Mouse (Mus musculus): ENCODE measurements around the gene Tmem52b. TPM values are rescaled to one million over a fixed set of nuclear protein-coding genes. Genes with fewer than 3 reads are reported as not detected.
A peak's percentile ranks its signal among the peaks of the same experiment; 100 is the strongest.
"Not testable (repeated sequence)": the region's sequence is repeated elsewhere in the genome, so short reads cannot be mapped to it uniquely, and the experiment has no call there.

The Tmem52b gene
- total RNA-seq (2018; cell fraction: chromatin; rRNA removed): not detected
- total RNA-seq (2018; cell fraction: cytosol; rRNA removed): under 1 TPM in 1 of 26 experiments, not detected in 25; 0.10 TPM
- total RNA-seq (2018; cell fraction: nucleus; rRNA removed): not detected
- polyA plus RNA-seq (2018): not detected in 3 replicates

DNA sequence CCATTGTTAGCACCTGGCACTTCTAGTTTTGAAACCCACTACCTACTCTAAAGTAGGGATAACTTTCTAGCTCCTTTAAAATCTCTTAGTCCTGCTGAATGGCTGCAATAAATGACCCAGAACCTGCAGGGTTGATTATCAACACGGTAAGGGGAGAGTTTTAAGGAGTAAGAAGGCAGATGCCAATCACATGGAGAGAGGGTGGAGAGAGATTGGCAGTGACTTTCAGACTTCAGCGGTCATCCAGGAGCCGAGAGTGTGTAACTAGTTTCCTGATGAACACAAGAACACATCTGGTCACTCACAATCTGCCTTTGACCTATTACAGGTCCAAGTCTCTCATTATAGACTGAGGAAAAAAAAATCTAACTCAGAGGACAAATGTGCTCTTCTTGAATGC lies at the start of gene Tmem52b:
Gene Tmem52b (plus strand): TSS at position 189 of the 400 bp plus-strand sequence.
- H3K4me3 ChIP-seq (ENCODE audit: inconsistent target): no peak within 1 kb of the TSS
- H3K36me3 ChIP-seq (ENCODE audit: inconsistent target): no peaks in the 10 kb centered on the region
- H3K79me2 ChIP-seq (ENCODE audit: inconsistent target): no peaks in the 10 kb centered on the region
- WGBS (ENCODE audit: missing documents): 65% methylated on average over 3 of the region's 3 CpGs
- no peak within 1 kb of the TSS for H3K27ac ChIP-seq

DNA sequence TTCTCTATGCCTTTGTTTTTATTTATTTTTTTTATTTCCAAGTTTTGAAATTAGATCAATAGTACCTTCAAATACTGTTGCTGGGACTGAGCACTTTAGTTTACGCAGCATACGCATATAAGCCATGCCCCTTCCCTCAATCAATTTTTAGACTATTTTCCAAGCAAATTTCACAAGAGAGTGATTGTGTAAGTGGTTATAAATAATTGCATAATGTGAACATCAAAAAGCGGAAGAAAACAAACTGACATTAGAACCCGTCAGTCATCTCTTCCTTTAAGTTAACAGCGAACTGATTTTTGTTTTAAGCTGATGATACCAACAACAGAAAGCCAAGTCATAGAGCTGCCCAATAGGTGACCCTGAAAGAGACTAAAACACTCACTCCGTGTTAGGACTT lies 41.0 kb upstream of the Tmem52b start:
- WGBS (ENCODE audit: missing documents): 15% methylated on average over 6 of the region's 6 CpGs
- H3K36me3 ChIP-seq (ENCODE audit: inconsistent target): peaks cover 11% of the 10 kb centered on the region
- H3K79me2 ChIP-seq (ENCODE audit: inconsistent target): peaks cover 7% of the 10 kb centered on the region; the same call in 1 of the 2 replicates
- H3K27ac ChIP-seq: peak overlapping the region; percentile 55
- peak overlapping the region; percentile 7; the same call in 1 of the 2 replicates for H3K4me3 ChIP-seq (ENCODE audit: inconsistent target)

DNA sequence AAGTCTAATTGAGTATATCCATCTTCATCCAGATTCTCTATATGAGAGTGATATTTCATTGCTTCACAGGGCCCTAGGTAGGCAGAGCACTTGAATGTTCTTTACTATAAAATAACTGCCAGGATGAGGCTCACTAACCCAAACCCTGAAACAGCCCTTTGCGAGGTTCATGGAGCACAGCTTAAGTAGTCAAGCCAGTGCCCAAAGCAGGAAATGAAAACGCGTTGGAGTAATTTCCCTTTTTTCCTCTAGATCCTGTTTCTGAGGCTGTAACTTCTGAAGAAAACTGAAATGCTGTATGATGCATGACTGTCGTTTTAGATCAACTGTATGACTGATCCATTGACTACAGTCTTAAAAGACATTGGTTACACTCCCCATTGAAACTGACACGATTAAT lies 39.7 kb upstream of the Tmem52b start:
- peak overlapping the region; percentile 56 for H3K27ac ChIP-seq
- H3K79me2 ChIP-seq (ENCODE audit: inconsistent target): peaks cover 7% of the 10 kb centered on the region; the same call in 1 of the 2 replicates
- H3K36me3 ChIP-seq (ENCODE audit: inconsistent target): no peaks in the 10 kb centered on the region; the same call in 1 of the 2 replicates
- H3K4me3 ChIP-seq (ENCODE audit: inconsistent target): no peak overlapping the region
- WGBS (ENCODE audit: missing documents): 6% methylated on average over 5 of the region's 5 CpGs

DNA sequence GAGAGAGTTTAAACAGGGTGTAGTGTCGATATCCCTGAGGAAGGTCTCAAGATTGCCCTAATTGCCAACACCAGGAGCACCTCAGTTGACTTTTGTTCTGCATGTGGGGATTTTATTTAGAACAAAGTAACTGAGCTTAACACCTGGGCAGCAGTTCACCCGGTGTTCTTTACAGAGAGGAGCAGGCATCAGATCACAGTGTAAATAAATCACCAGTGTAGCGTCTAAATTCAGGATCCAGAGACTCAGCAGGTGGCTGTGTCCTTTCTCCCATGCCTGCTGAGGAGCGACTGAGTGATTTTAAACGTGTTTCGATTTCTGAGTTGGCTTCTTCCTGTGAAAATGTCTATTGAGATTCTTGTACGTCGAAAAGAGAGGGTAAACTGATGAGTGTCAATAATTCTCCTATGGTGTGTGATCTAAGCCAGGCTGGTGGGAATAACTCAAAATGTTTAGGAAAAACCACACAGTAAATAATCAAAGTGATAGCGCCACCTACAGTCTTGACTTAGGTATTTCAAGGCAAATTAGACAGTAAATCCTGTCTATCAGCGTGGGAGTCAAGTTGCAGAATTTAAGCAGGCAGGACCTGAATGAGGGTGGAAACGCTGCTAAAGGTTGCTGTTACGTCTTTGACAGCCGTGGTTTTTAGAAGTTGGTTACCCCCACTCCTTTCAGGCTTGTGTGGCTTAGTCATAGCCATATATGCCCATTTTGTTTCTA lies 35.8 kb upstream of the Tmem52b start:
- H3K4me3 ChIP-seq (ENCODE audit: inconsistent target): no peak overlapping the region
- 28% methylated on average over 13 of the region's 13 CpGs for WGBS (ENCODE audit: missing documents)
- H3K36me3 ChIP-seq (ENCODE audit: inconsistent target): no peaks in the 10 kb centered on the region
- H3K79me2 ChIP-seq (ENCODE audit: inconsistent target): no peaks in the 10 kb centered on the region
- H3K27ac ChIP-seq: no peak overlapping the region

DNA sequence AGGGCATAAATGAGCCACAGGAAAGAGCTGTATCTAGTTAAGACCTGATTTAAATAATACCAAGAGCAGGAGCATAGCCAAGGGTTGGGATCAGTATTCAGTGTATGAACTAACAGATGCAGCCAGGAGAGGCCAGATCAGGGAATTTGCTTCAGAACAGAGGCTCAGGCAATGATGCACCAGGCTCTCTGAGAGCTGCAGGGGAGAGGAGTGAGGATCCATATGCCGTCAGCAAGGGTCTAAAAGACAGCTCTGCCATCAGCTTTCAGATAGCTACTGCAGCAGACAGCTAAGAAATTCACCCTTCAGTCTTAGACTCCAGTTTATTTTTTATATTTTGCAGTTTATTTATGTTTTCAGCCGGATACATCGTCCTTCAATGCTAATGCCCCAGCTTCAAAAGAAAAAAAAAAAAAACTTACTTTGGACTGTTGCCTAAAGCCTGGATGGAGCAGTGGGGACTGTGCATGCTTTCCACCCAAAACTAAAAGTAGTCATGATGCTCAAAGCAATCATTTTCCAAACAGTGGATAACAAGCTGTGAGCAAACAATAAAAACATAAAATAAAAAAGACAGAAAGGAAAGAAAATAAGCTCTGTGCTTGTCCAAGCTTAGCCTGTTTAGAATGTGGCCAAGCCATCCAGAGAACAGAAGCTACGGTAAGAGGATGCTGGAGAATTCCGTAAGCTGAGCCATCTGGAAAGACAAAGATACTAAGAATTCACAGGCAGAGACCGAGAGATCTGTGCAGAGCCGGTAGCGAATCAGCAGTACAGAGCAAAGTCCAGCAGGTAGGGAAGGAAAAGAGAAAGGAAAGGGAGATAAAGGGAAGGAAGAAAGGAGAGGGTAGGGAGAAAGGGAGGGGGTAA lies 32.0 kb upstream of the Tmem52b start:
- Histone ChIP-seq H3K36me3 (ENCODE audit: inconsistent target) (no peaks in the 10 kb centered on the region), H3K4me3 (ENCODE audit: inconsistent target) (no peak overlapping the region), H3K27ac (no peak overlapping the region), H3K79me2 (ENCODE audit: inconsistent target) (no peaks in the 10 kb centered on the region)
- WGBS (ENCODE audit: missing documents): 96% methylated on average over 8 of the region's 8 CpGs

DNA sequence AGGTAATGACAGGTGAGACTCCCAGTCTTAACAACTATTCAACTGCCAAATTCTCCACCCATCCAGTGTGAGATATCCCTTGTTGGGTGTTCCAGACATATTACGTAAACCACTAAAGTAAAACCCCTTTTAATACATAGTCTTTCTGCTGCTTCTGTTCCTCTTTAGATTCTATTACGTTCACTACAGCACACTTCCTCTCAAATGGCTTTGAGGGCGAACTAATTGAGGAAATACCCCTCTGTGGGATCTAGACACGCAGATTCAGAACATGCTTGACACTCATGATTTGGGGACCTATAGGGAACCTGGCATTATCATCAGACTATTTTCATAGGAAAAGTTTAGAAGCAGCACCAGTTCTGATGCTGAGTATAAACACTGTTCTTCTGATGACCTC lies 17.4 kb upstream of the Tmem52b start:
- Histone ChIP-seq H3K36me3 (ENCODE audit: inconsistent target) (no peaks in the 10 kb centered on the region), H3K27ac (no peak overlapping the region), H3K4me3 (ENCODE audit: inconsistent target) (no peak overlapping the region), H3K79me2 (ENCODE audit: inconsistent target) (no peaks in the 10 kb centered on the region)
- 4% methylated on average over 4 of the region's 4 CpGs for WGBS (ENCODE audit: missing documents)

DNA sequence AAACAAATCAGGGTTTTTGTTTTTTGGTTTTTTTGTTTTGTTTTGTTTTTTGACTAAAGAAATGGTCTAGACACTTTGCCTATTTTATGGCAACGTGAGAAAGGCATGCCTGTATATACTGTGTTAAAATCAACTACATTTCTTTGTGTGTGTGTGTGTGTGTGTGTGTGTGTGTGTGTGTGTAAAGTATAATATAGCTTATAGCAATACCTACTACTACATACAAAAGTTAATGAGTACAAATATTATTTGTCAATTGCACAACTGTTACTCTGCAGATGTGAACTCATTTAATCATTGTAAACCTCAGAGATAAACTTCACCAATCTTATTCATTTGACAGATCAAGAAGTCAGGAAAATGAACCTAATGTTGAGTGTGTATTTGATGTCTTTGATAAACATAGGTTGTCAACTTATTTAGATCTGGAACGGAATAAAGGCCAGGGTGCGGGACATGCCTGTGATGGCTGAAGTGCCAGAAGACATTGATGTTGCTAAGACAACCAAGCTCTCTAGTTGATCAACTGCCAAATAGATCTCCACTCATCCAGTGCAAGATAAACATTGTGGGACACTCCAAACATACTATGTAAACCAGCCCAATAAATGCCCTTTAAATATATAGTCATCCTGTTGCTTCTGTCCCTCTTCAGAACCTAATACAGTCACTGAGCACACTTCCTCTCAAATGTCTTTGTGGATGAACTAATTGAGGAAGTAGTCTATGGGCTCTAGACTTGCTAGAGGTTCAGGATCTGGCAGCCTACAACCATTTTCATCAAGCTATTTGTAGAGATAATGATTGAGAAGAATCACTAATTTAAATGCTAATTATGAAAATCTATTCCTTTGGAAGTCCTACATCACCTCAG lies 14.8 kb upstream of the Tmem52b start:
- 95% methylated on average over 2 of the region's 3 CpGs for WGBS (ENCODE audit: missing documents)
- H3K36me3 ChIP-seq (ENCODE audit: inconsistent target): no peaks in the 10 kb centered on the region
- H3K4me3 ChIP-seq (ENCODE audit: inconsistent target): no peak overlapping the region
- H3K79me2 ChIP-seq (ENCODE audit: inconsistent target): no peaks in the 10 kb centered on the region
- H3K27ac ChIP-seq: no peak overlapping the region

DNA sequence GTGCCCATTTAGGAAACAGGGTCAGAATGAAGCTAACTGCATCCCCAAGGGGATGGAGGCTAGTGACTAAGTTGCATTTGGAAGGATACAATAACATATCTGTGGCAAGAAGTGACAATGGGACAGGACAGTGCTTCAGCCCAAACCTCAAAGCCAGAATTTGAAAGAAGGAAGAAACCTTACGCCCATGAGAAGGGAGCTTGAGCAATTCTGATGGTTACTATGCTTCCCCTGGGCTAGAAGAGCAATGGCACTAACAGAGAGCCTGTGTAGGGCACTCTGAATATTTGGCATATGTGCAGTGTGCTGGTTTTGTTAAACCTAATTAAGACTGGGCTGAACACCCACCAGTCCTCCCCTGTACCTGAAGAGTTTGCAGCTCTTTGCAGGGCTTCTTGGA lies 12.8 kb upstream of the Tmem52b start:
- not testable (repeated sequence) for H3K36me3 ChIP-seq (ENCODE audit: inconsistent target); H3K4me3 ChIP-seq (ENCODE audit: inconsistent target); H3K79me2 ChIP-seq (ENCODE audit: inconsistent target); H3K27ac ChIP-seq
- 55% methylated on average over 1 of the region's 1 CpGs for WGBS (ENCODE audit: missing documents)

DNA sequence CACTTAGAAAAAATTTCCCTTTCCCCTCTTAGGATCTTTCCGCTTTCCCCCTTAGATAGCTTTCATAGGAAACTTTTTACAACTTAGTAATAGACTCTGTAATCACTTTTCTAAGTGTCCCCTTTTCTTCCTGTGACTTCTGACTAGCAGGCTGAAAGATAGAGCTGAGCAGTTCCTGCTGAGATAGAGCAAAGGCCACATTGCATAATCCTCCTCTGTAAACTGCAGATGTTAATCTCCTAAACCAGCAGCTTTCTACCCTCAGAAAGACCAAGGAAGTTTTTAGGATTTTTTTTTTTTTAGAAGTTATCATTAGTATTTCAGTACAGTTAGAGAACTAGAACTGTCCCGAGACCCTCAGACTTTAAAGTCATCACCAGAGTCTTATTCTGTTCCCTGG lies 8.9 kb upstream of the Tmem52b start:
- Histone ChIP-seq H3K4me3 (ENCODE audit: inconsistent target) (no peak overlapping the region), H3K36me3 (ENCODE audit: inconsistent target) (no peaks in the 10 kb centered on the region), H3K79me2 (ENCODE audit: inconsistent target) (no peaks in the 10 kb centered on the region), H3K27ac (no peak overlapping the region)
- 86% methylated on average over 2 of the region's 2 CpGs for WGBS (ENCODE audit: missing documents)

DNA sequence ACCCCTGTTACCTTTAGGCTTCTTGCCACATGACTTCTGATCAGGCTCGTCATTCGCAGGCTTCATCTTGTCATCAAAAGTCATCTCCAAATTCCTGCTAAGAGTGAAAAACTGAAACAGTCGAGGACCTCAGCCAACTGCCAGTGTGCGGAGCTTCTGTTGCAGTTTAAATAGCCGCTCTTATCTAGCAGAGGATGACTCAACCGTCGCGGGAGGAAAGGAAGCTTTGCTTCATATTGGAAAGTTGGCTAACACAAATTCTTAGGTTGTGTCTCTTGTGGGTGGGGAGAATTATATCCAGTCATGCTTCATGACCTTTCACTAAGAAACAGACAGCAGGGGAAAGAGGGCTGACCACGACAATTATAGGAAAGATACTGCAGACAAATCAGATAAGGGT lies 5.3 kb upstream of the Tmem52b start, which contains the start of gene Olr1:
Gene Olr1 (minus strand): TSS at position 142 of the 400 bp plus-strand sequence.
- WGBS (ENCODE audit: missing documents): 63% methylated on average over 9 of the region's 9 CpGs
- Histone ChIP-seq H3K36me3 (ENCODE audit: inconsistent target) (no peaks in the 10 kb centered on the region), H3K27ac (no peak within 1 kb of the TSS), H3K79me2 (ENCODE audit: inconsistent target) (no peaks in the 10 kb centered on the region), H3K4me3 (ENCODE audit: inconsistent target) (no peak within 1 kb of the TSS)

DNA sequence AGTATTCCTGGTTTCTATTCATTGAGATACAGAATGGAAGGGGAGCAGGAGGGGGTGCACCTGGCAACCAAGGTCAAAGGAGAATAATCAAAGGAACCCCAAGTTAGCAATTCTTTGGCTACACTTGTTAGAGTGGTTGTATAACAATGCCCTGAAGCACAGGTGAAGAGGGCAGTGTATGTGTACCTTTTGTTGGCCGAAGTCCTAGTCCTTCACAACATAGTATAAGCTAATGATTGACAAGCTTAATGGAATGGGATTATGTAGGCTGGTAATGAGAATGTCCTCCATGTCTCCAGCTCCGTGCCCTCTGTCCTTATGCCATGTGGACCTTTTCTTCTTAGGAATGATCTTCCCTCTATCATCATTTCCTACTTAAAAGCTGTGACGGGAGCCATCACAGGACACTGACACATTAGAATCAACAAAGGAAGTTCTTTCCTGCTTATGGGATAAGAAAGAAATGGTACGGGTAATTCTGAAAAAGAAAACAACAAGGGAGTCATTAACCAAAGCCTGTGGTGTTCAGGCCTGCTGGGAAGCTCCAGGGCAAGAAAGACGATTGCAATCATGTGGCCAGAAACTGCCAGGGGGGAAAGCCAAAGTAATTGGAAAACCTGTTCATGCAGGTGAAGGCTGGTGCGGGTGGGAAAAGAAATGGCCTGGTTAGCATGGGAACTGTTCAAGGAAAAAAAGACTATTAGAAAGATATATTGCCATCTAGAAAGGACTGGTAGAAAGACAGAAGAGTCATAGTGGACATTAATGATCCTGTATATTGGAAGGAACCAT lies 2.0 kb upstream of the Tmem52b start:
- no peak overlapping the region for H3K4me3 ChIP-seq (ENCODE audit: inconsistent target)
- WGBS (ENCODE audit: missing documents): 88% methylated on average over 6 of the region's 6 CpGs
- no peaks in the 10 kb centered on the region for H3K36me3 ChIP-seq (ENCODE audit: inconsistent target)
- H3K79me2 ChIP-seq (ENCODE audit: inconsistent target): no peaks in the 10 kb centered on the region
- H3K27ac ChIP-seq: no peak overlapping the region

DNA sequence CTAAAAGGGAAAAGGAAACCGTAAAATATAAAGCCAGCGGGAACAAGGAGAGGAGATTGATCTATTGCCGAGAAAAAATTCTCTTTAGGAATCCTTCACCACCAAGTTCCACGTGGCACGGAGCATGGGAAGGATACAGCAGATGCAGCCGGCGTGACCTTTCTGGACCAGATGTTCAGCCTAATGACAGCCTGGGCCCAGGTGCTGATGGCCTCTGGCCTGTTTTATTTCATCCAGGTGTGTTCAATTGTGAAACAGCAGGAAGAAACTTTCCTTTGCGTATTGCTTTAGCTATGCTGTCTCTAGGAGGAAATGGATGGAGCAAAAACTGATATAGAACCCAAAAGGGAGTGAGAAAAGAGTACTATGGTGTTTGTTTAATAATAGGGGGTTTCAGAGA lies 513 bp downstream of the Tmem52b start:
- Histone ChIP-seq H3K4me3 (ENCODE audit: inconsistent target) (no peak overlapping the region), H3K36me3 (ENCODE audit: inconsistent target) (no peaks in the 10 kb centered on the region), H3K27ac (no peak overlapping the region), H3K79me2 (ENCODE audit: inconsistent target) (no peaks in the 10 kb centered on the region)
- WGBS (ENCODE audit: missing documents): 69% methylated on average over 8 of the region's 8 CpGs

DNA sequence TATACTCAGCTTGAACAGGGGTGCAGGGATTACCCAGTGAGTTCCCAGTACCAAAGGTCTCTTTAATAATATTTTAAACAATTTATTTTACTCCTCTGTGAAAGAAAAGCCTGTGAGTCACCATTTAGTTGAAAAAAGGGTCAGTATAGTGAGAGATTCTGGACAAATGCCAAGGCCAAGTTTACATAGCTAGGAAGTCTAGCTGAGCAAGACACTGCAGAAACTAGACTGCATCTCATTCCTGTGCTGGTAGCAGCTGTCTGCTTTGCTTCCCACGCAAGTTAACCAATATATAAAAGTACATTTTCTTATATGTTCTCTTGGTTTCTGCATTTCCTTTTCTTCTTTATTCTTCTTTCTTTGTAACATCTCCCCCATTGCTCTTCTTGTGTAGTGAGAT lies 1.1 kb downstream of the Tmem52b start:
- Histone ChIP-seq H3K79me2 (ENCODE audit: inconsistent target) (no peaks in the 10 kb centered on the region), H3K4me3 (ENCODE audit: inconsistent target) (no peak overlapping the region), H3K36me3 (ENCODE audit: inconsistent target) (no peaks in the 10 kb centered on the region), H3K27ac (no peak overlapping the region)
- 100% methylated on average over 1 of the region's 1 CpGs for WGBS (ENCODE audit: missing documents)

Measured in macrophage (primary cell).